Mouse (Mus musculus) liver, adult (tissue): ENCODE data around the gene Gm2a.

Source experiments
- GATA4 ChIP-seq: IDR thresholded peaks from 2 replicates; pipeline ENCODE4 v1.6.1; 2014; ENCODE audit warnings: mild to moderate bottlenecking, low read length; ENCODE audit not compliant: insufficient replicate concordance

The Gm2a gene

GRCm38 (mm10) chr11:55136770-55137547 is 39.0 kb downstream of the Gm2a start:
- no peak for TF ChIP-seq GATA4

- no peak for TF ChIP-seq GATA4
These were observed 39.7 kb downstream of the Gm2a start for GRCm38 (mm10) chr11:55137646-55138045.

- no peak for TF ChIP-seq GATA4
These were observed 43.6 kb downstream of the Gm2a start for GRCm38 (mm10) chr11:55141502-55141901.

DNA sequence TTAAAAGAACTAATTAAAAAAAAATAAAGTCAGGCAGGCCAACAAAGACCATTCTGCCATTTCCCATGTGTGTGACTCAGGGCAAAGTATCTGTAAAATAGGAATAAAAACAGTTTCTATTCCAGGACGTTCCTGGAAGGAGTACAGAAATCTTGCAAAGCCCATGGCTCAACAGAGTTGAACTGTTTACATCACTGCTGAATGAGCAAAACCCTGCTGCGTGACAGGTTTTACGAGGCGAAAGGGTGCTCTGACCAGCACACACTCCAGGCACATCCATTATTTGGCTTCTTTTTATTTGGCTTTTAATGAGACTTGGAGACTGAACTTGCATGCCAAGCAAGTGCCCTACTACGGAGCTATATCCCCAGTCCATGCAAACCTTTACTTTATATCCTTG is 46.1 kb downstream of the Gm2a start:
- TF ChIP-seq GATA4, result no peak

- no peak for TF ChIP-seq GATA4
These were observed 48.9 kb downstream of the Gm2a start for GRCm38 (mm10) chr11:55146855-55147254.

DNA sequence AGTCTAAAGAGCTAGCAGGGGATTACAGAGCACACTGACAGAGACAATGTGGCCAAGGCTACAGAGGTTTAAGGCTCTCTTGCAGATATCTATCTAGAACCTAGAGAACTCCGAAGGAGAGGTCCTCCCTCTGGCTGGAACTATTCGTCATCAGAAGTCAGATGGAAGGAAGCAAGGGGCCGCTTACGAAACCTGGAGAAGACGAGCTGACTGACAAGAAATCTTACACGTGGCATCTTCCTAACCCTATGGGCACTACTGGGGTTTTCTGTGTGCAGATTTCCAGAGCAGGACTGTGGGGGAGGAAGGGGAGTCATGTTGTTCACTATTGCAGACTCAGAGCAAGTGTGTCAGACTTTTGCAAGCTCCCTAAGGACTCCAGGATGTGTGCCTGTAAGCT is 49.5 kb downstream of the Gm2a start:
- no peak for TF ChIP-seq GATA4

- TF ChIP-seq GATA4, result no peak
These were observed 50.5 kb downstream of the Gm2a start for GRCm38 (mm10) chr11:55148461-55148860.

DNA sequence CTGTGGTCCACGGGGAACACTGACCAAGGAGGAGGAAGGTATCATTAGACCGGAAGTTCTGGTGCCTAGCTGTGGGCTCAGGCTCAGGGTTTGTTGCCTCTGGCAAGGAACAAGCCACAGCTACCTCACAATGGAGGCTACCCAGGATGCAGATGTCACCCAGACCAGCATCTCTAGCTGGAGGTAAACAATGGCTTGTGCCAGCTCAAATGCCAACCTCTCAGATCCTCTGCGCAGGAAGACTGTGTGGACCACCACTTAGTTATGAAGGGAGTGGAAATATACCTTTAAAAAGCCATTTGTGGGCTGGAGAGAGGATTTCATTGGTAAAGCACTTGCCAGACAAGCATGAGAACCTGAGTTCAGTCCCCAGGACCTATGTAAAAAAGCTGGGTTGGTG is 53.7 kb downstream of the Gm2a start, which contains the start of gene Slc36a3:
Gene Slc36a3, minus strand, starts transcription at position 101 of the 400 bp plus-strand sequence.
- TF ChIP-seq GATA4, result no peak

DNA sequence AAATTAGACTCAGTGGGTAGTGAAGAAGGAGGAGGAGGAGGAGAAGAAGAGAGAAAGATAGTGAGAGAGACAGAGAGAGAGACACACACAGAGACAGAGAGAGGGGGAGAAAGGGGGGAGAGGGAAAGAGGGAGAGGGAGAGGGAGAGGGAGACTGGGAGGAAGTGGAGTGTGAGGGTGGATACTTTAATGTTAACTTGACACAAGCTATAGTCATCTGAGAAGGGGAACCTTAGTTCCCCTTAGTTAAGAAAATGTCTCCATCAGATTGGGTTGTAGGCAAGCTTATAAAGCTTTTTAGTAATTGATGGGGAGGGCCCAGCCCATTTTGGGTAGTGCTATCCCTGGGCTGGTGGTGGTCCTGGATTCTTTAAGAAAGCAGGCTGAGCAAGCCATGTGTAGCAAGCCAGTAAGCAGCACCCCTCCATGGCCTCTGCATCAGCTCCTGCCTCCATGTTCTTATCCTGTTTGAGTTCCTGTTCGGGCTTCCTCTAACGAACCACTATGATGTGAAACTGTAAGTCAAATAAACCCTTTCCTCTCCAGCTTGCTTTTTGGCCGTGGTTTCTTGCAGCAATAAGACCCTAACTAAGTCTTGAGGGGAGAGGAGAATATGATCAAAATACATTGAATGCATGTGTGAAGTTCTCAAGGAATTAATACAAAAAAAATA is 56.6 kb downstream of the Gm2a start:
- no peak for TF ChIP-seq GATA4

- TF ChIP-seq GATA4, result no peak
These were observed 57.1 kb downstream of the Gm2a start for GRCm38 (mm10) chr11:55155070-55155421.

DNA sequence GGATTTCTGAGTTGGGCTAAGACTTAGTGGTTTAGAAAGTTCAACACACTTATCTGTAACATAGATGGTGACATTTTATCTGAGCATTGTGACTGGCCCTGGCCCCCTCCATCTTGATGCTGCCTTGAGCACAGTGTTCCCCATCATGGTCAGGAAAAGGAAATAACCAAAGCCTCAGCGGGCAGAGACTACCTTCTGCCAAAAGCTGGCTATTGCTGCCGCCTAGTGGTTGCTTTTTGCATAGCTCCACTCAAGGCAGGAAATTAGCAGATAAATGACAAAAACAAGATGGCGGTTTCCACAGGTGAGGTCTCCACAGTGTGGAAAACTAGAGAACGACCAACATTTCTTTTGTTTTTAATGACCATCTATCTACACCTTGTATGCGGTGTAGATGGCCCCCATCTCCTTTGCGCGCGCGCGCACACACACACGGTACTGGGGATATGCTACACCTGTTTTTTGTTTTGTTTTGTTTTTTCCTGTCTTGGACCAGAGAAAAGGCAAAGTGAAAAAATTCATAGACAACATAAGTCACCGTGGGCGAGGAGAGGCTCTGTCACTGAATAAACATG is 61.0 kb downstream of the Gm2a start:
- no peak for TF ChIP-seq GATA4
